Mouse (Mus musculus) liver (tissue): ENCODE data around the gene Fam126b.
"Not testable (repeated sequence)": the region's sequence is repeated elsewhere in the genome, so short reads cannot be mapped to it uniquely, and the experiment has no call there.

Source experiments
- DNase-seq: peaks from one replicate; pipeline ENCODE4 v3.0.0-alpha.2; 2020; ENCODE audit warnings: mixed read lengths

Fam126b gene

DNA sequence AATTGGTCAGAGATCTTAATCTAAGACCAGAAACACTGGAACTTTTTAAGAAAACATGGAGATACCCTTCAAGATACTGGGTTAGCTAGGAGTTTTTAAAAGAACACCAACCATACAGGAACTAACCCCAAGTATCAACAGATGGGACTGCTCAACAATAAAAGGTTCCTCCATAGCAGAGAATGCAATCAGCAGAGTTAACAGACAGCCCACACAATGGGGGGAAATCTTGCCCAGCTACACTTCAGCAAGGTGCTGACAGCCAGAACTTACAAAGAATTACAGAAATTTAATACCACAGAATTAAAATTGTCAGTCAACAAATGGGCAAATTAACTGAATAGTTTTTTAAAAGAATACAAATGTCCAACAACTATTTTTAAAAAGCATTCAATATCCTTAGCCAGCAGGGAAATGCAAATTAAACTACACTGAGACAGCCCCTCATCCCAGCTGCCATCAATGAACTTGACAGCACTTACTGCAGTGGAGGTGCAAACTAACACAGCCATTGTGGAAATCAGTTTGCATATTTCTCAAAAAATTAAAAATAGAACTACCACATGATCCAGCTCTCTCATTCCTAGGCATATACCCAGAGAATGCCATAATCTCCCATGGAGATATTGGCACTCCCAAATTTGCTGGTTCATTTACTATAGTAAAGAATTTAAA lies 17.5 kb downstream of the Fam126b start:
- no peak for DNase-seq

GRCm38 (mm10) chr1:58566621-58567020 lies 19.5 kb downstream of the Fam126b start:
- no peak for DNase-seq

GRCm38 (mm10) chr1:58564981-58565380 lies 21.1 kb downstream of the Fam126b start:
- no peak for DNase-seq

GRCm38 (mm10) chr1:58562455-58562854 lies 23.7 kb downstream of the Fam126b start:
- DNase-seq, result peak; percentile 56

DNA sequence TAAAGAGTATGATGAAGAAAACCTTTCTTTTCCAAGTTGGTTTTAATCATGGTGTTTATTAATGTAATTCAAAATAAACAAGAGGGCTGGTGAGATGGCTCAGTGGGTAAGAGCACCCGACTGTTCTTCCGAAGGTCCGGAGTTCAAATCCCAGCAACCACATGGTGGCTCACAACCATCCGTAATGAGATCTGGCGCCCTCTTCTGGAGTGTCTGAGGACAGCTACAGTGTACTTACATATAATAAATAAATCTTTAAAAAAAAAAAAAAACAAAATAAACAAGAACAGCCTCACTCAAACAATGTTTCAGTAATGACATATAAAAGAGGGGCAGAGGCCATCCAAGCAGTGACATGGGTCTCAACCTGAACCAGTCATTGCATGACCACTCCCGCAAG lies 25.8 kb downstream of the Fam126b start:
- DNase-seq, result not testable (repeated sequence)

DNA sequence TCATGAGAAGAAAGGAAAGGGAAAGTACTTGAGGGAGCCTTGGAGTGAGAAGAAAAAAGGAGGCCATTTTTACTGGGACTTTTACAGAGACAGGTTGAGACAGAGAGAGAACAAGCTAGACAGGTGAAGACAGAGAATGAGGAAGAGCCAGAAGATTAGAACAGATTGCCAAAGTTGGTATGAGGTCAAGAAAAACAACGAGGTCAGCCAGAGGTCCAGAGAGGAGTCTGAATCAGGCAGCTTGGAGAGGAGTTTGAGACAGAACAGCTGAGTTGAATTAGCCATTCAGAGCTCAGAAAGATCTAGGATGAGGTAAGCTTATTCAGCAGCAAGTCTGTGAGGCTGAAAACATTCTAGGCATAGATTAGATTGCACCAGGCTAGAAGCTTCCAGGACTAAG lies 44.7 kb downstream of the Fam126b start:
- no peak for DNase-seq

DNA sequence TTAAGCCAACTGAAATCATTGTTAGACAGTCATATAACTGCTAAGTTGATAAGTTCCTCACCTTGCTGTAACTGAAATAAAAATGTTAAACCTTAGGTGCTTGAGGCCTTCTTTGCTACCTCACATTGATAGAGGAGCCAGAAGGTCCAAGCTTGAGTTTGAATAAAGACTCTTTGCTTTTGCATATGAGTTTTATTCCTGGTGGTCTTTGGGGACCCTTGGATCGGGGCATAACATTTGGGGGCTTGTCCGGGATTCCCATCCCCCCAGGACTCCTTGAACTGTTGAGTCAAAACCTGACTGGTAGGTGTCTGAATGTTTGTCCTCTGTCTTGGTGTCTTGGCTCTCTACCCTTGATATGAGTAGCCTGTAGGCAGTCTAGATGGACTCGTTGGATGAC lies 78.9 kb downstream of the Fam126b start:
- no peak for DNase-seq

DNA sequence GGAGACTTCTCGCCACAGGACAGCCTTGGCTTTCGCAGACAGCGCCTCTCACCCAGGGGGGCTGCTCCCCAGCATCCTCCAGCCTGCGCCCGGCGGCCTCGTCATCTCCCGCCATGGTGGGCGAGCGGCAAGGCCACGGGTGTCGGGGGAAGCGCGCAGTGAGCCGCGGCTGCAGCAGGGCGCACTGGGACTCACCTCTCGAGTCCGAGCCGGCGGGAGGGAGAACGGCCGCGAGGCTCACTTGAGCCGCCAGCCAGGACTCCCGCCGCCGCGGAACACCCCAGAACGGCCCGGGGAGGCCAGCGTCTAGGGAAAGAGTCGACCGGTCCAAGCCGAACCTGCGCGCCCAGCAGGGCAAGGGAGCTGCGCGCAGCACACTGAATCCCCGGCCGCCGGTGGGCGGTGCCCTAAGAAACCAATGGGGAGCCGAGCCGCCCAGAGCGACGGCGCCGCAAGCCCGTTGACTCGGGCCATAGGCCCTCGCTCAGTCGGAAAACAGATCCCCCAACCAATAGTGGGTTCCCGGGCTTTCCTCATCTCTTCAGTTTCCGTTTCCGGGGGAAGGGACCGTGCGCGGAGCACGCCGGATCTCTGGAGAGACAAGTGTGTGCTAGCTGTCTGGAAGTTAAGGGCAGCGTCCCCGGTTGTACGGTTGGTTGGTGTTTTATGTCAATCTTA lies 81.4 kb downstream of the Fam126b start, which contains the start of gene Orc2:
Orc2 (minus strand) TSS at position 533 of the 678 bp plus-strand sequence.
- DNase-seq, result peak; percentile 94

GRCm38 (mm10) chr1:58503793-58504370 lies 82.2 kb downstream of the Fam126b start:
- DNase-seq, result peak; percentile 11

GRCm38 (mm10) chr1:58503134-58503533 lies 83.0 kb downstream of the Fam126b start:
- DNase-seq, result peak; percentile 75

GRCm38 (mm10) chr1:58498758-58499157 lies 87.4 kb downstream of the Fam126b start:
- DNase-seq, result no peak

DNA sequence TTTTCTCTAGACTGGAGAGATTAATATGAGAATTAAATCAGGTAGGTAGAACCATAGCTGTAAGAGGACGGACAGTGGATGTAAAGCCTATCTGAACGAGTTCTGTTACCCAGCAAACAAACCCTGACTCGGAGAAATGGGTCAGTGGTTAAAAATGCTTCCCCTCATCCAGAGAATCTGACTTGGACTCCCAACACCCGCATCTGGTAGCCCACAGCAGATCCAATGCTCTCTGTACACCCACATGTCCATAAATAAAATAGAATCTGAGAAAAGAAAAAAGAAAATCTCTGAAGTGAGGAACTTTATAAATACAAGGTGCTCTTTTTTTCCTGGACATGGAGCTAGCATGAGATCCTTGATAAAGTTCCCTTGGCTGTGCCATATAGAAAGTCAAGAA lies 88.4 kb downstream of the Fam126b start:
- DNase-seq, result no peak

DNA sequence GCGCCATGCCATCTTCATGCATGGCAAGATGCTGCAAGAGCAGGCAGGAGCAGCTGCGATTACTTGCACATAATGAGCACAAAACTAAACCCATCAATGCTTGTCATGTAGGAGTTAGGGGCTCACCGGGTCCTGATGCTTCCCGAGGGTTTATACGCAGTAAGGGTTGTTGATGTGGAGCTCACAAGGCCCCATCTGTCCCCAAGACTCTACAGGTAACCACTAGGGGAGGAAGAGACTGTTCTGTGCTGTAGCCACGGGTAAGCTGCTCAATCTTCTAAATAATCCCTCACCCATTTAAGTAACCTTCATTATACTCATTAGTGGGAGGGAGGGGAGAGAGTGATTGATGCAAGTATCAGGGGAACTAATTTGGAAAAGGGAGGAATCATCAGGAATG lies 90.5 kb downstream of the Fam126b start:
- no peak for DNase-seq

GRCm38 (mm10) chr1:58482647-58483046 lies 103.5 kb downstream of the Fam126b start:
- DNase-seq, result no peak

GRCm38 (mm10) chr1:58475662-58476061 lies 110.5 kb downstream of the Fam126b start:
- no peak for DNase-seq
